Mouse (Mus musculus): ENCODE results near the gene Pex13. TPM values are rescaled to one million over a fixed set of nuclear protein-coding genes. Genes with fewer than 3 reads are reported as not detected.

Pex13 gene
- polyA plus RNA-seq (2015; fragmentation: Nextera tagmentation; extraction: Ambion mirVana), result 30.4 and 33.0 TPM in 2 replicates

GRCm38 (mm10) chr11:23665798-23666501 is at the start of gene Pex13:
Pex13 (minus strand) TSS chr11:23665959.
- Histone ChIP-seq H3K36me3 (ENCODE audit: control insufficient read depth, insufficient read depth, low read length) (no peaks in the 10 kb centered on the region), H3K9me3 (ENCODE audit: control insufficient read depth, low read length) (no peaks in the 10 kb centered on the region), H3K9ac (ENCODE audit: low read depth, low read length) (peak within 1 kb of the TSS; percentile 90), H3K4me2 (ENCODE audit: low read depth, low read length) (peak within 1 kb of the TSS; percentile 58), H3K4me3 (ENCODE audit: low read length) (peak within 1 kb of the TSS; percentile 79), H3K27ac (ENCODE audit: low read length) (peak within 1 kb of the TSS; percentile 99), H3K4me1 (ENCODE audit: control insufficient read depth, insufficient read depth, low read length) (peaks cover 5% of the 10 kb centered on the region; the same call in 1 of the 2 replicates), H3K27me3 (replicated peaks; ENCODE audit: control insufficient read depth, insufficient read depth, low read length) (no peaks in the 10 kb centered on the region)
- ATAC-seq, result peak; percentile 98
- under 1% methylated on average over 49 of the region's 49 CpGs for WGBS

- Histone ChIP-seq H3K4me2 (ENCODE audit: low read depth, low read length) (no peak overlapping the region), H3K4me1 (ENCODE audit: control insufficient read depth, insufficient read depth, low read length) (no peaks in the 10 kb centered on the region), H3K36me3 (ENCODE audit: control insufficient read depth, insufficient read depth, low read length) (peaks cover 15% of the 10 kb centered on the region; the same call in 1 of the 2 replicates), H3K27ac (ENCODE audit: low read length) (no peak overlapping the region), H3K4me3 (ENCODE audit: low read length) (no peak overlapping the region), H3K9ac (ENCODE audit: low read depth, low read length) (no peak overlapping the region), H3K27me3 (replicated peaks; ENCODE audit: control insufficient read depth, insufficient read depth, low read length) (no peaks in the 10 kb centered on the region), H3K9me3 (ENCODE audit: control insufficient read depth, low read length) (no peaks in the 10 kb centered on the region)
- WGBS, result 87% methylated on average over 3 of the region's 3 CpGs
- ATAC-seq, result no peak
Observed at GRCm38 (mm10) chr11:23712299-23712698, 46.5 kb upstream of the Pex13 start.

- Histone ChIP-seq H3K9me3 (ENCODE audit: control insufficient read depth, low read length) (no peaks in the 10 kb centered on the region), H3K4me2 (ENCODE audit: low read depth, low read length) (no peak overlapping the region), H3K36me3 (ENCODE audit: control insufficient read depth, insufficient read depth, low read length) (0 out of 2 replicates have a peak, but pooled peaks cover 7% of the 10 kb centered on the region), H3K27ac (ENCODE audit: low read length) (no peak overlapping the region), H3K27me3 (replicated peaks; ENCODE audit: control insufficient read depth, insufficient read depth, low read length) (no peaks in the 10 kb centered on the region), H3K4me3 (ENCODE audit: low read length) (no peak overlapping the region), H3K9ac (ENCODE audit: low read depth, low read length) (no peak overlapping the region), H3K4me1 (ENCODE audit: control insufficient read depth, insufficient read depth, low read length) (no peaks in the 10 kb centered on the region)
- no peak for ATAC-seq
- WGBS, result 81% methylated on average over 7 of the region's 7 CpGs
Observed at GRCm38 (mm10) chr11:23704604-23705294, 39.0 kb upstream of the Pex13 start.

GRCm38 (mm10) chr11:23701831-23702230 is 36.1 kb upstream of the Pex13 start:
- no peak overlapping the region for H3K9ac ChIP-seq (ENCODE audit: low read depth, low read length)

GRCm38 (mm10) chr11:23699414-23700095 is 33.8 kb upstream of the Pex13 start:
- no peaks in the 10 kb centered on the region for H3K27me3 ChIP-seq (replicated peaks; ENCODE audit: control insufficient read depth, insufficient read depth, low read length)
- no peak overlapping the region for H3K9ac ChIP-seq (ENCODE audit: low read depth, low read length)
- H3K9me3 ChIP-seq (ENCODE audit: control insufficient read depth, low read length), result no peaks in the 10 kb centered on the region
- no peaks in the 10 kb centered on the region for H3K4me1 ChIP-seq (ENCODE audit: control insufficient read depth, insufficient read depth, low read length)
- H3K27ac ChIP-seq (ENCODE audit: low read length), result no peak overlapping the region; the same call in 1 of the 2 replicates
- H3K36me3 ChIP-seq (ENCODE audit: control insufficient read depth, insufficient read depth, low read length), result no peaks in the 10 kb centered on the region
- 51% methylated on average over 3 of the region's 3 CpGs for WGBS
- no peak overlapping the region for H3K4me3 ChIP-seq (ENCODE audit: low read length)
- ATAC-seq, result no peak
- no peak overlapping the region for H3K4me2 ChIP-seq (ENCODE audit: low read depth, low read length)

More at GRCm38 (mm10) chr11:23701831-23702230, 36.1 kb upstream of the Pex13 start:
- no peaks in the 10 kb centered on the region for H3K9me3 ChIP-seq (ENCODE audit: control insufficient read depth, low read length)
- H3K36me3 ChIP-seq (ENCODE audit: control insufficient read depth, insufficient read depth, low read length), result no peaks in the 10 kb centered on the region
- no peak overlapping the region for H3K27ac ChIP-seq (ENCODE audit: low read length)
- WGBS, result 88% methylated on average over 3 of the region's 3 CpGs
- H3K4me2 ChIP-seq (ENCODE audit: low read depth, low read length), result no peak overlapping the region
- no peak overlapping the region for H3K4me3 ChIP-seq (ENCODE audit: low read length)
- no peaks in the 10 kb centered on the region for H3K4me1 ChIP-seq (ENCODE audit: control insufficient read depth, insufficient read depth, low read length)
- H3K27me3 ChIP-seq (replicated peaks; ENCODE audit: control insufficient read depth, insufficient read depth, low read length), result no peaks in the 10 kb centered on the region
- ATAC-seq, result no peak

- H3K4me3 ChIP-seq (ENCODE audit: low read length), result no peak overlapping the region
- no peak overlapping the region for H3K27ac ChIP-seq (ENCODE audit: low read length)
- no peaks in the 10 kb centered on the region for H3K36me3 ChIP-seq (ENCODE audit: control insufficient read depth, insufficient read depth, low read length)
- no peak overlapping the region for H3K9ac ChIP-seq (ENCODE audit: low read depth, low read length)
- no peaks in the 10 kb centered on the region for H3K27me3 ChIP-seq (replicated peaks; ENCODE audit: control insufficient read depth, insufficient read depth, low read length)
- H3K4me2 ChIP-seq (ENCODE audit: low read depth, low read length), result no peak overlapping the region
- ATAC-seq, result no peak
- no peaks in the 10 kb centered on the region for H3K9me3 ChIP-seq (ENCODE audit: control insufficient read depth, low read length)
- WGBS, result 71% methylated on average over 2 of the region's 2 CpGs
- H3K4me1 ChIP-seq (ENCODE audit: control insufficient read depth, insufficient read depth, low read length), result no peaks in the 10 kb centered on the region
Observed at GRCm38 (mm10) chr11:23698526-23698925, 32.8 kb upstream of the Pex13 start.

- no peak for ATAC-seq
- no peak overlapping the region for H3K27ac ChIP-seq (ENCODE audit: low read length)
- no peaks in the 10 kb centered on the region for H3K4me1 ChIP-seq (ENCODE audit: control insufficient read depth, insufficient read depth, low read length)
Observed at GRCm38 (mm10) chr11:23695847-23696246, 30.1 kb upstream of the Pex13 start.

GRCm38 (mm10) chr11:23693286-23693685 is 27.5 kb upstream of the Pex13 start:
- no peak for ATAC-seq
- WGBS, result 81% methylated on average over 2 of the region's 2 CpGs
- Histone ChIP-seq H3K4me1 (ENCODE audit: control insufficient read depth, insufficient read depth, low read length) (no peaks in the 10 kb centered on the region), H3K36me3 (ENCODE audit: control insufficient read depth, insufficient read depth, low read length) (no peaks in the 10 kb centered on the region), H3K9me3 (ENCODE audit: control insufficient read depth, low read length) (no peaks in the 10 kb centered on the region), H3K27me3 (replicated peaks; ENCODE audit: control insufficient read depth, insufficient read depth, low read length) (no peaks in the 10 kb centered on the region), H3K27ac (ENCODE audit: low read length) (no peak overlapping the region), H3K4me3 (ENCODE audit: low read length) (no peak overlapping the region), H3K9ac (ENCODE audit: low read depth, low read length) (no peak overlapping the region), H3K4me2 (ENCODE audit: low read depth, low read length) (no peak overlapping the region)

More at GRCm38 (mm10) chr11:23695847-23696246, 30.1 kb upstream of the Pex13 start:
- no peaks in the 10 kb centered on the region for H3K27me3 ChIP-seq (replicated peaks; ENCODE audit: control insufficient read depth, insufficient read depth, low read length)
- no peaks in the 10 kb centered on the region for H3K9me3 ChIP-seq (ENCODE audit: control insufficient read depth, low read length)
- no peak overlapping the region for H3K9ac ChIP-seq (ENCODE audit: low read depth, low read length)
- no peak overlapping the region for H3K4me3 ChIP-seq (ENCODE audit: low read length)
- no peak overlapping the region for H3K4me2 ChIP-seq (ENCODE audit: low read depth, low read length)
- no peaks in the 10 kb centered on the region for H3K36me3 ChIP-seq (ENCODE audit: control insufficient read depth, insufficient read depth, low read length)

- H3K9me3 ChIP-seq (ENCODE audit: control insufficient read depth, low read length), result no peaks in the 10 kb centered on the region
- ATAC-seq, result no peak
- no peaks in the 10 kb centered on the region for H3K36me3 ChIP-seq (ENCODE audit: control insufficient read depth, insufficient read depth, low read length)
- no peaks in the 10 kb centered on the region for H3K4me1 ChIP-seq (ENCODE audit: control insufficient read depth, insufficient read depth, low read length)
- 88% methylated on average over 1 of the region's 1 CpGs for WGBS
- no peak overlapping the region for H3K27ac ChIP-seq (ENCODE audit: low read length)
- no peak overlapping the region for H3K9ac ChIP-seq (ENCODE audit: low read depth, low read length)
- no peaks in the 10 kb centered on the region for H3K27me3 ChIP-seq (replicated peaks; ENCODE audit: control insufficient read depth, insufficient read depth, low read length)
- H3K4me3 ChIP-seq (ENCODE audit: low read length), result no peak overlapping the region
- no peak overlapping the region for H3K4me2 ChIP-seq (ENCODE audit: low read depth, low read length)
Observed at GRCm38 (mm10) chr11:23688060-23688459, 22.3 kb upstream of the Pex13 start.
